Mouse (Mus musculus) bone marrow macrophage, adult 2 months (primary cell): ENCODE results near the gene 5330417C22Rik.

Experiments used
- CTCF ChIP-seq: IDR thresholded peaks from 2 replicates; pipeline ENCODE4 v1.5.1; 2012; ENCODE audit warnings: low read depth, mild to moderate bottlenecking, low read length, moderate library complexity
- POLR2A ChIP-seq: IDR thresholded peaks from 2 replicates; pipeline ENCODE4 v1.6.1; 2012; ENCODE audit warnings: mild to moderate bottlenecking, low read depth, low read length, borderline replicate concordance

DNA sequence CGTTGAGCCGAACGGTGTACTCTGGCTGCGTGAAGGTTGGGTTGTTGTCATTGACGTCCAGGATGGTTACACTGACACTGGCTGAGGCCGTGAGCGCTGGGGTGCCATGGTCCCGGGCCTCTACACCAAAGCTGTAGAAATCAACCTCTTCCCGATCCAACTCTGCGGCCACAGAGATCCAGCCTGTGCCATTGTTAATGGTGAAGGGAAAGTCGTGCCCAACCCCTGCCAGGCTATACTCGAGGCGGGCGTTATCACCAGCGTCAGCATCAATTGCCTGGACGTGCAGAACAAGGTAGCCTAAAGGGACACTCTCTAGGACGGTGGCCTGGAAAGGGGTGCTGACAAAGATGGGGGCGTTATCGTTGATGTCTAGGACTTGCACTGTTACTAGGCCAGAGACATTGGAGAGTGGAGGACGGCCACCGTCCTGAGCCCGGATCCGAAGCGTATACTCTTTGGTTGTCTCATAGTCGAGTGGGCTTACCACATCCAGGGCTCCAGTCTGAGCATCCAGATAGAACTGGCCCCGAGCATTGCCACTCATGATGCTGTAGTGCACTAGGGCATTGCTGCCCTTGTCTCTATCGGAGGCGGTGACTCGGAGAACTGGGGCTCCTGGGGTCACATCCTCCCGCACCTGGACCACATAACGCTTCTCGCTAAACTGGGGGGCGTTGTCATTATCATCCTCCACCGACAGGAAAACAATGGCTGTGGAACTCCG lies 122.5 kb downstream of the 5330417C22Rik start:
- no peak for TF ChIP-seq POLR2A
- no peak for TF ChIP-seq CTCF
